Mouse (Mus musculus): ENCODE results near the gene Arhgap44.

DNA sequence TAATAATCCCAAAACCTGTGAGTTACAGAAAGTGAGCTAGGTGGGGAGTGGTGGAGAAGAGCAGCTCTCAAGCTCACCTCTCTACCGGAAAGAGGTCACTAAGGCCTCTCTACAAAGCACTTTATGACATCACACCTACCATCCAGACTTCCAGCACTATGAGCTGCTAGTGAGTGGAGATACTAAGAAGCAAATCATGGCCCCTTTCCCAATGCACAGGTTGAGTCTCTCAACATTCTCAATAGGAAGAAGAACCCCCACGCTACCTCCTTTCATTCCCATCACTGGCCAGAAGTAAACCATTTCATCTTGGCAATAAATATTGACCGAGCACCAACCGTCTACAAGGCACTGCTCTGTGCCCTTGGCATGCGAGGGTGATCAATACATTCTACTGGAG, 3.0 kb downstream of the Arhgap44 start, which contains the start of gene 1700086D15Rik:
- TF ChIP-seq CTCF (IDR thresholded peaks at IDR 0.05; ENCODE audit: borderline replicate concordance, insufficient read depth, low read depth, low read length) (no peak), POLR2A (IDR thresholded peaks at IDR 0.05; ENCODE audit: borderline replicate concordance, insufficient read depth, low read length) (no peak)
